Mouse (Mus musculus) limb, embryonic 15.5 days (tissue): ENCODE measurements around the gene Rabl3. TPM values are rescaled to one million over a fixed set of nuclear protein-coding genes. Genes with fewer than 3 reads are reported as not detected.

Source experiments
- ATAC-seq: fragments of 200-750 bp; cut with Nextera tagmentation; 2 replicates; pipeline ENCODE4 v1.8.0; 2017; ENCODE audit warnings: low read depth, moderate TSS enrichment; ENCODE audit not compliant: insufficient number of reproducible peaks, low FRiP score, low TSS enrichment
- H3K27ac ChIP-seq: fragments of 300-500 bp; sonication (generic); 2 replicates; pipeline ENCODE4 v1.5.1; 2015; ENCODE audit warnings: moderate library complexity, mild to moderate bottlenecking, inconsistent platforms
- H3K27me3 ChIP-seq: fragments of 300-500 bp; sonication (generic); 2 replicates; pipeline ENCODE4 v1.6.1; 2015; ENCODE audit warnings: inconsistent platforms
- H3K36me3 ChIP-seq: fragments of 300-500 bp; sonication (generic); 2 replicates; pipeline ENCODE4 v1.6.1; 2015; ENCODE audit warnings: inconsistent platforms
- H3K4me1 ChIP-seq: fragments of 300-500 bp; sonication (generic); 2 replicates; pipeline ENCODE4 v1.6.1; 2015; ENCODE audit warnings: inconsistent platforms
- H3K4me2 ChIP-seq: fragments of 300-500 bp; sonication (generic); 2 replicates; pipeline ENCODE4 v1.6.1; 2015; ENCODE audit warnings: mild to moderate bottlenecking, inconsistent platforms
- H3K4me3 ChIP-seq: fragments of 300-500 bp; sonication (generic); 2 replicates; pipeline ENCODE4 v1.5.1; 2015; ENCODE audit warnings: mild to moderate bottlenecking, inconsistent platforms
- H3K9ac ChIP-seq: fragments of 300-500 bp; sonication (generic); 2 replicates; pipeline ENCODE4 v1.6.1; 2015; ENCODE audit warnings: inconsistent platforms
- H3K9me3 ChIP-seq: fragments of 300-500 bp; sonication (generic); 2 replicates; pipeline ENCODE4 v1.6.1; 2016; ENCODE audit warnings: inconsistent platforms
- WGBS: fragments of 180-500 bp; shearing (Covaris S2); methylation state at CpG from one replicate; pipeline ENCODE4 v1.1.7; 2015; 5-methylcytosine and 5-hydroxymethylcytosine counted together
- polyA plus RNA-seq: library from polyadenylated mRNA; unstranded; fragments of >200 nt; fragmentation: Nextera tagmentation; extraction: Ambion mirVana; gene quantifications from 2 replicates; pipeline ENCODE4 v1.2.1, GENCODE M21; 2015

Gene Rabl3
- 22.7 and 22.8 TPM in 2 replicates for polyA plus RNA-seq

- peak within 1 kb of the TSS; percentile 64 for H3K4me3 ChIP-seq
- H3K4me1 ChIP-seq, result peaks cover 14% of the 10 kb centered on the region
- H3K9ac ChIP-seq, result peak within 1 kb of the TSS; percentile 82
- peaks cover 19% of the 10 kb centered on the region; the same call in 1 of the 2 replicates for H3K36me3 ChIP-seq
- peak within 1 kb of the TSS; percentile 62 for H3K4me2 ChIP-seq
- peak within 1 kb of the TSS; percentile 97 for H3K27ac ChIP-seq
- H3K9me3 ChIP-seq, result no peaks in the 10 kb centered on the region
- peak; percentile 99 for ATAC-seq
- H3K27me3 ChIP-seq, result no peaks in the 10 kb centered on the region
- 2% methylated on average over 41 of the region's 41 CpGs for WGBS
Measured at GRCm38 (mm10) chr16:37539611-37540580, at the start of gene Rabl3, which contains the start of gene Gtf2e1. Gene Rabl3, plus strand, starts transcription at chr16:37539885. Gene Gtf2e1, minus strand, starts transcription at chr16:37539789.

GRCm38 (mm10) chr16:37495017-37495416, 44.7 kb upstream of the Rabl3 start:
- Histone ChIP-seq H3K36me3 (no peaks in the 10 kb centered on the region), H3K4me3 (no peak overlapping the region), H3K27ac (no peak overlapping the region), H3K9me3 (no peaks in the 10 kb centered on the region), H3K9ac (no peak overlapping the region), H3K4me2 (no peak overlapping the region), H3K27me3 (no peaks in the 10 kb centered on the region), H3K4me1 (no peaks in the 10 kb centered on the region)
- WGBS, result 69% methylated on average over 6 of the region's 6 CpGs
- ATAC-seq, result no peak

GRCm38 (mm10) chr16:37498581-37498980, 41.1 kb upstream of the Rabl3 start:
- ATAC-seq, result no peak
- Histone ChIP-seq H3K4me2 (no peak overlapping the region), H3K36me3 (no peaks in the 10 kb centered on the region), H3K9me3 (no peaks in the 10 kb centered on the region), H3K27ac (no peak overlapping the region), H3K9ac (no peak overlapping the region), H3K27me3 (no peaks in the 10 kb centered on the region), H3K4me1 (no peaks in the 10 kb centered on the region), H3K4me3 (no peak overlapping the region)
- 78% methylated on average over 9 of the region's 9 CpGs for WGBS

GRCm38 (mm10) chr16:37504517-37504916, 35.2 kb upstream of the Rabl3 start:
- Histone ChIP-seq H3K27ac (no peak overlapping the region), H3K36me3 (no peaks in the 10 kb centered on the region), H3K4me2 (no peak overlapping the region), H3K4me3 (no peak overlapping the region), H3K4me1 (no peaks in the 10 kb centered on the region), H3K9ac (no peak overlapping the region), H3K27me3 (no peaks in the 10 kb centered on the region), H3K9me3 (no peaks in the 10 kb centered on the region)
- no peak for ATAC-seq
- WGBS, result 34% methylated on average over 1 of the region's 1 CpGs

- no peaks in the 10 kb centered on the region for H3K4me1 ChIP-seq
- H3K4me3 ChIP-seq, result no peak overlapping the region
- no peak overlapping the region for H3K27ac ChIP-seq
- no peaks in the 10 kb centered on the region for H3K9me3 ChIP-seq
- WGBS, result 91% methylated on average over 9 of the region's 9 CpGs
- H3K9ac ChIP-seq, result no peak overlapping the region
- H3K27me3 ChIP-seq, result no peaks in the 10 kb centered on the region
- no peak for ATAC-seq
- H3K4me2 ChIP-seq, result no peak overlapping the region
- peaks cover 18% of the 10 kb centered on the region for H3K36me3 ChIP-seq
Measured at GRCm38 (mm10) chr16:37506751-37507150, 32.9 kb upstream of the Rabl3 start.

- peaks cover 34% of the 10 kb centered on the region for H3K36me3 ChIP-seq
- ATAC-seq, result no peak
- WGBS, result 91% methylated on average over 15 of the region's 15 CpGs
Measured at GRCm38 (mm10) chr16:37511489-37511888, 28.2 kb upstream of the Rabl3 start.

GRCm38 (mm10) chr16:37514644-37515043, 25.0 kb upstream of the Rabl3 start:
- WGBS, result 80% methylated on average over 8 of the region's 8 CpGs
- Histone ChIP-seq H3K9ac (no peak overlapping the region), H3K27me3 (no peaks in the 10 kb centered on the region), H3K4me3 (no peak overlapping the region), H3K27ac (no peak overlapping the region), H3K36me3 (peaks cover 47% of the 10 kb centered on the region), H3K9me3 (no peaks in the 10 kb centered on the region), H3K4me2 (no peak overlapping the region), H3K4me1 (no peaks in the 10 kb centered on the region)
- no peak for ATAC-seq

More at GRCm38 (mm10) chr16:37511489-37511888, 28.2 kb upstream of the Rabl3 start:
- no peaks in the 10 kb centered on the region for H3K4me1 ChIP-seq
- H3K27ac ChIP-seq, result no peak overlapping the region
- no peak overlapping the region for H3K4me3 ChIP-seq
- no peaks in the 10 kb centered on the region for H3K27me3 ChIP-seq
- H3K4me2 ChIP-seq, result no peak overlapping the region
- no peaks in the 10 kb centered on the region for H3K9me3 ChIP-seq
- no peak overlapping the region for H3K9ac ChIP-seq

- ATAC-seq, result no peak
- H3K27ac ChIP-seq, result no peak overlapping the region
- 83% methylated on average over 6 of the region's 6 CpGs for WGBS
Measured at GRCm38 (mm10) chr16:37516376-37516993, 23.2 kb upstream of the Rabl3 start.

GRCm38 (mm10) chr16:37517596-37518211, 22.0 kb upstream of the Rabl3 start:
- no peak overlapping the region for H3K4me2 ChIP-seq
- no peak overlapping the region for H3K4me3 ChIP-seq
- peaks cover 51% of the 10 kb centered on the region for H3K36me3 ChIP-seq
- 92% methylated on average over 4 of the region's 4 CpGs for WGBS
- H3K27me3 ChIP-seq, result no peaks in the 10 kb centered on the region
- no peaks in the 10 kb centered on the region for H3K4me1 ChIP-seq
- H3K27ac ChIP-seq, result no peak overlapping the region
- H3K9ac ChIP-seq, result no peak overlapping the region
- H3K9me3 ChIP-seq, result no peaks in the 10 kb centered on the region
- no peak for ATAC-seq

More at GRCm38 (mm10) chr16:37516376-37516993, 23.2 kb upstream of the Rabl3 start:
- no peaks in the 10 kb centered on the region for H3K4me1 ChIP-seq
- no peak overlapping the region for H3K9ac ChIP-seq
- H3K27me3 ChIP-seq, result no peaks in the 10 kb centered on the region
- H3K9me3 ChIP-seq, result no peaks in the 10 kb centered on the region
- H3K36me3 ChIP-seq, result peaks cover 47% of the 10 kb centered on the region
- no peak overlapping the region for H3K4me2 ChIP-seq
- no peak overlapping the region for H3K4me3 ChIP-seq

- no peak overlapping the region for H3K4me2 ChIP-seq
- H3K27ac ChIP-seq, result no peak overlapping the region
- H3K4me1 ChIP-seq, result no peaks in the 10 kb centered on the region
- H3K36me3 ChIP-seq, result peaks cover 55% of the 10 kb centered on the region
- no peaks in the 10 kb centered on the region for H3K9me3 ChIP-seq
- H3K9ac ChIP-seq, result no peak overlapping the region
- no peaks in the 10 kb centered on the region for H3K27me3 ChIP-seq
- 84% methylated on average over 2 of the region's 2 CpGs for WGBS
- ATAC-seq, result no peak
- H3K4me3 ChIP-seq, result no peak overlapping the region
Measured at GRCm38 (mm10) chr16:37518662-37519061, 21.0 kb upstream of the Rabl3 start.

GRCm38 (mm10) chr16:37519721-37520120, 20.0 kb upstream of the Rabl3 start:
- H3K36me3 ChIP-seq, result peaks cover 60% of the 10 kb centered on the region
- WGBS, result 98% methylated on average over 1 of the region's 1 CpGs
- no peak overlapping the region for H3K4me2 ChIP-seq
- no peaks in the 10 kb centered on the region for H3K27me3 ChIP-seq
- no peak overlapping the region for H3K9ac ChIP-seq
- ATAC-seq, result no peak
- no peak overlapping the region for H3K4me3 ChIP-seq
- no peak overlapping the region for H3K27ac ChIP-seq
- H3K4me1 ChIP-seq, result no peaks in the 10 kb centered on the region
- no peaks in the 10 kb centered on the region for H3K9me3 ChIP-seq
